Mouse (Mus musculus) hindbrain, embryonic 16.5 days (tissue): ENCODE data around the gene Larp4b. TPM values are rescaled to one million over a fixed set of nuclear protein-coding genes. Genes with fewer than 3 reads are reported as not detected.
A peak's percentile ranks its signal among the peaks of the same experiment; 100 is the strongest.

Experiments used
- ATAC-seq: fragments of 200-750 bp; cut with Nextera tagmentation; 2 replicates; pipeline ENCODE4 v1.8.0; 2017; ENCODE audit warnings: moderate TSS enrichment, moderate library complexity
- H3K27ac ChIP-seq: fragments of 300-500 bp; sonication (generic); 2 replicates; pipeline ENCODE4 v1.5.1; 2014; ENCODE audit warnings: low read depth, mild to moderate bottlenecking, control low read depth, low read length, moderate library complexity
- H3K27me3 ChIP-seq: fragments of 300-500 bp; sonication (generic); replicated peaks from 2 replicates; pipeline ENCODE4 v1.6.1; 2014; ENCODE audit warnings: low read length; ENCODE audit not compliant: control insufficient read depth, insufficient read depth
- H3K36me3 ChIP-seq: fragments of 300-500 bp; sonication (generic); 2 replicates; pipeline ENCODE4 v1.6.1; 2014; ENCODE audit warnings: mild to moderate bottlenecking, low read length, moderate library complexity, mixed read lengths; ENCODE audit not compliant: control insufficient read depth, insufficient read depth
- H3K4me1 ChIP-seq: fragments of 300-500 bp; sonication (generic); 2 replicates; pipeline ENCODE4 v1.6.1; 2014; ENCODE audit warnings: low read depth, low read length; ENCODE audit not compliant: control insufficient read depth, insufficient read depth
- H3K4me2 ChIP-seq: fragments of 300-500 bp; sonication (generic); 2 replicates; pipeline ENCODE4 v1.6.1; 2014; ENCODE audit warnings: mild to moderate bottlenecking, low read length, control low read depth, moderate library complexity
- H3K4me3 ChIP-seq: fragments of 300-500 bp; sonication (generic); 2 replicates; pipeline ENCODE4 v1.5.1; 2014; ENCODE audit warnings: mild to moderate bottlenecking, low read length, control low read depth, moderate library complexity
- H3K9ac ChIP-seq: fragments of 300-500 bp; sonication (generic); 2 replicates; pipeline ENCODE4 v1.6.1; 2014; ENCODE audit warnings: low read depth, mild to moderate bottlenecking, control low read depth, low read length, moderate library complexity
- H3K9me3 ChIP-seq: fragments of 300-500 bp; sonication (generic); 2 replicates; pipeline ENCODE4 v1.6.1; 2014; ENCODE audit warnings: mild to moderate bottlenecking, low read length, moderate library complexity; ENCODE audit not compliant: control insufficient read depth
- WGBS: fragments of 180-500 bp; shearing (Covaris S2); extraction: QIAGEN DNeasy Blood & Tissue Kit; methylation state at CpG from one replicate; pipeline ENCODE4 v1.1.7; 2014; 5-methylcytosine and 5-hydroxymethylcytosine counted together
- polyA plus RNA-seq: library from polyadenylated mRNA; unstranded; fragments of >200 nt; fragmentation: Nextera tagmentation; extraction: Ambion mirVana; gene quantifications from 2 replicates; pipeline ENCODE4 v1.2.1, GENCODE M21; 2015

The Larp4b gene
- polyA plus RNA-seq, 1 experiment from 2014 or later = 35.0 TPM

DNA sequence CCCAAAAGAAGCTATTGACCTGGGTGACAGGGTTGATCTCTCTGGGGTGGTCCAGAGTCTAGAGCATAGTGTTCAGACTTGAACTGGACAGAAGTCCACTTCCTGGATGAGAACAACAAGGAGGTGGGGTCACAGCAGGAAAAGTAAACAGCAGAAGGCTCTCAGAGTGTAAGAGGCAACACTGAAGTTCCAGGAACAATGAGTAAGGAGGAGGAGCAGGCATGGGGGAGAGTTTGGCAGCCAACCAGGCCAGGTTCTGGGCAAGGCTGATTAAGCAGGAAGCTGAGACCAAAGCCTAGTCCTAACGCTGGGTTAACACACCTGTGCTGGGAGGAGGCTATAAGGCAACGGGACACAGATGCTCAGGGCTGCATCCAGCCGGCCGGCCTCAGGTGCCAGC is 19.9 kb upstream of the Larp4b start:
- H3K9ac ChIP-seq = no peak overlapping the region
- no peaks in the 10 kb centered on the region for H3K36me3 ChIP-seq
- no peak overlapping the region for H3K4me3 ChIP-seq
- WGBS = 75% methylated on average over 4 of the region's 4 CpGs
- H3K27me3 ChIP-seq = no peaks in the 10 kb centered on the region
- no peak overlapping the region for H3K4me2 ChIP-seq
- no peak for ATAC-seq
- H3K4me1 ChIP-seq = no peaks in the 10 kb centered on the region
- no peaks in the 10 kb centered on the region for H3K9me3 ChIP-seq
- no peak overlapping the region for H3K27ac ChIP-seq

- H3K4me3 ChIP-seq = no peak overlapping the region
- H3K9ac ChIP-seq = no peak overlapping the region
- no peaks in the 10 kb centered on the region for H3K36me3 ChIP-seq
- H3K27ac ChIP-seq = no peak overlapping the region
- no peak overlapping the region for H3K4me2 ChIP-seq
- H3K4me1 ChIP-seq = no peaks in the 10 kb centered on the region
- no peaks in the 10 kb centered on the region for H3K9me3 ChIP-seq
- H3K27me3 ChIP-seq = no peaks in the 10 kb centered on the region
- 83% methylated on average over 7 of the region's 7 CpGs for WGBS
- no peak for ATAC-seq
These were observed 17.7 kb upstream of the Larp4b start for GRCm38 (mm10) chr13:9075825-9076592.

DNA sequence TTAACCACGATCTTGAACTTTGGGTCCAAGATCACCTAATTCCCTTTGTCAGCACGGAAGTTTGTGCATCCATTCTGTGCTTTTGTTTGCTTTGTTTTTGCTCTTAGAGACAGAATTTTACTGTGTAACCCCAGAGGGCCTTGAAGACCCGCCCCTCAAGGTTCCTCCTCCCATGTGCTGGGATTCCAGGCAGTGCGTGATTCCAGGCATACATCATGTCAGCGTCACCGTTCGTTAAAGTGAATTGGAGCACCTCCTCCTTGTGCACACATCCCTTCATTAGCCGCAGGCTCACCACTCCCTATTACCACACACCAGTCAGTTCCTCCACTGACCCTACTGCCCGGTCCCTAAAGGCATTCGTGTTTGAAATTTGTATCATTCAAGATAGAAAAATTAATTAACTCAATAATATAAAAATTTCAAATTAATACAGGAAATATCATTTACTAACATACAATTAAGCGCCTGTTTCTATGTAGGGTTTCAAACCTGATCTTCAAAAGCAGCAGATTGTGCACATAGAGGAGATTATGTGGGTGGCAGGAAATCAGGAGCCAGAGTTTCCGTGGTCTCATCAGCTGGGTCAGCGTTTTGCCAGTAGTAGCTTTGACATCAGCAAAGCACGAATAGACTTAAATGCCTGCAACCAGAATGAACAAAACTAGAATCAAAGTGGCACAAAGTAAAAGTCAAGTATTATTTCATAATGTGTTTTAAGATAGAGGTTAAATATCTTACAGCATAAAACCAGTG is 11.4 kb upstream of the Larp4b start:
- Histone ChIP-seq H3K4me2 (no peak overlapping the region), H3K9ac (no peak overlapping the region), H3K9me3 (no peaks in the 10 kb centered on the region), H3K4me1 (no peaks in the 10 kb centered on the region), H3K36me3 (no peaks in the 10 kb centered on the region), H3K27me3 (no peaks in the 10 kb centered on the region), H3K27ac (no peak overlapping the region), H3K4me3 (no peak overlapping the region)
- WGBS = 81% methylated on average over 14 of the region's 14 CpGs
- ATAC-seq = no peak

- ATAC-seq = peak; percentile 46
These were observed 702 bp downstream of the Larp4b start for GRCm38 (mm10) chr13:9094186-9094980.

DNA sequence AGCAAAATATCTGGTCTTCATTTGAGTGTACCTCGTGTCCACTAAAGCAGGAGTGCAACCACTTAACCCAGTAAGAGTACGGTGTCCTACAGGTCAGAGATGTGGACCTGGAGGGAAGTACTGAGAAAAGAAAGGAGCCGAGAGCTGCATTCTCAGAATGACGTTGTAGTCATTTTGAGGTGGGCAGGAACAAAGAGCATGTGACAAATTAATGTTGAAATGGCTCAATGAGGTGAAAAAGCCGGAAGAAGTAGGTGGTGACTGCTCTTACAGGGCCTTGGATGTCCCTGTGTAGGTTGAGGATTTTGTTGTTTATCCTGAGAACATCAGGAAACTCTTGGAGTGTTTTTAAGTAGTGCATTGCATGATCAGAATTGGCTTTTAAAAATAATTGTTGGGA is 5.6 kb downstream of the Larp4b start:
- ATAC-seq = no peak
- peaks cover 14% of the 10 kb centered on the region for H3K4me1 ChIP-seq

More at GRCm38 (mm10) chr13:9094186-9094980, 702 bp downstream of the Larp4b start:
- no peaks in the 10 kb centered on the region for H3K9me3 ChIP-seq
- under 1% methylated on average over 49 of the region's 63 CpGs for WGBS
- peak overlapping the region; percentile 98 for H3K4me2 ChIP-seq
- peak overlapping the region; percentile 94 for H3K9ac ChIP-seq
- peak overlapping the region; percentile 99 for H3K4me3 ChIP-seq
- H3K4me1 ChIP-seq = peaks cover 14% of the 10 kb centered on the region
- H3K27me3 ChIP-seq = no peaks in the 10 kb centered on the region
- no peaks in the 10 kb centered on the region for H3K36me3 ChIP-seq
- H3K27ac ChIP-seq = peak overlapping the region; percentile 92

GRCm38 (mm10) chr13:9100517-9100916 is 6.8 kb downstream of the Larp4b start:
- Histone ChIP-seq H3K4me1 (peaks cover 7% of the 10 kb centered on the region), H3K27ac (no peak overlapping the region), H3K4me3 (no peak overlapping the region), H3K9ac (no peak overlapping the region), H3K4me2 (no peak overlapping the region), H3K9me3 (no peaks in the 10 kb centered on the region), H3K36me3 (no peaks in the 10 kb centered on the region), H3K27me3 (no peaks in the 10 kb centered on the region)
- WGBS = 95% methylated on average over 2 of the region's 2 CpGs
- ATAC-seq = no peak

More for the DNA sequence above, 5.6 kb downstream of the Larp4b start:
- no peaks in the 10 kb centered on the region for H3K27me3 ChIP-seq
- WGBS = 69% methylated on average over 5 of the region's 5 CpGs
- no peaks in the 10 kb centered on the region for H3K9me3 ChIP-seq
- no peak overlapping the region for H3K4me2 ChIP-seq
- H3K27ac ChIP-seq = no peak overlapping the region
- H3K9ac ChIP-seq = no peak overlapping the region
- no peak overlapping the region for H3K4me3 ChIP-seq
- no peaks in the 10 kb centered on the region for H3K36me3 ChIP-seq

DNA sequence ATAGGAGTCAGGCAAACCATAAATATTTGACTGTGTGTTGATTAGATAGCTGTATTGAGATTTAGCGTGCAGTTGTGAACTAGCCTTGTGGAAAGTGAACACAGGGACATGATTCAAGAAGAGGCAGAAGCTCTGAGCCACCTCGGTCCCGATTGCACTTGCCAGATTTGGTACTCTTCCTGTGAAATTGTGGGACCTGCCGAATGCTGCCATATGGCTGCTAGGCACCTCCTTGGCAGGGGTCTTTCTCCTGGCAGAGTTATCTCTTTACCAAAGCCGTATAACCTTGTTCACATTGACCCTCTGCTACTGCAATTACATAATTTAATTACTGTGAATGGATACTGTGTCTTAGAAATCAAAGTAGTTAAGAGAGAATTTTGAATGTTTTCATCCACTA is 12.6 kb downstream of the Larp4b start:
- H3K27ac ChIP-seq = no peak overlapping the region
- H3K27me3 ChIP-seq = no peaks in the 10 kb centered on the region
- H3K4me3 ChIP-seq = no peak overlapping the region
- no peak for ATAC-seq
- 67% methylated on average over 5 of the region's 5 CpGs for WGBS
- no peak overlapping the region for H3K4me2 ChIP-seq
- no peaks in the 10 kb centered on the region for H3K4me1 ChIP-seq
- no peaks in the 10 kb centered on the region for H3K9me3 ChIP-seq
- no peaks in the 10 kb centered on the region for H3K36me3 ChIP-seq
- H3K9ac ChIP-seq = no peak overlapping the region

GRCm38 (mm10) chr13:9106992-9107858 is 13.5 kb downstream of the Larp4b start:
- H3K36me3 ChIP-seq = no peaks in the 10 kb centered on the region
- no peak overlapping the region for H3K4me2 ChIP-seq
- H3K27ac ChIP-seq = no peak overlapping the region
- 91% methylated on average over 2 of the region's 2 CpGs for WGBS
- no peaks in the 10 kb centered on the region for H3K9me3 ChIP-seq
- ATAC-seq = no peak
- H3K4me1 ChIP-seq = no peaks in the 10 kb centered on the region
- no peaks in the 10 kb centered on the region for H3K27me3 ChIP-seq
- no peak overlapping the region for H3K9ac ChIP-seq
- H3K4me3 ChIP-seq = no peak overlapping the region
